Mouse (Mus musculus) limb, embryonic 15.5 days (tissue): ENCODE measurements around the gene Fpr-rs6. TPM values are rescaled to one million over a fixed set of nuclear protein-coding genes. Genes with fewer than 3 reads are reported as not detected.

Source experiments
- ATAC-seq: fragments of 200-750 bp; cut with Nextera tagmentation; 2 replicates; pipeline ENCODE4 v1.8.0; 2017; ENCODE audit warnings: low read depth, moderate TSS enrichment; ENCODE audit not compliant: insufficient number of reproducible peaks, low FRiP score, low TSS enrichment
- H3K27ac ChIP-seq: fragments of 300-500 bp; sonication (generic); 2 replicates; pipeline ENCODE4 v1.5.1; 2015; ENCODE audit warnings: moderate library complexity, mild to moderate bottlenecking, inconsistent platforms
- H3K27me3 ChIP-seq: fragments of 300-500 bp; sonication (generic); 2 replicates; pipeline ENCODE4 v1.6.1; 2015; ENCODE audit warnings: inconsistent platforms
- H3K36me3 ChIP-seq: fragments of 300-500 bp; sonication (generic); 2 replicates; pipeline ENCODE4 v1.6.1; 2015; ENCODE audit warnings: inconsistent platforms
- H3K4me1 ChIP-seq: fragments of 300-500 bp; sonication (generic); 2 replicates; pipeline ENCODE4 v1.6.1; 2015; ENCODE audit warnings: inconsistent platforms
- H3K4me2 ChIP-seq: fragments of 300-500 bp; sonication (generic); 2 replicates; pipeline ENCODE4 v1.6.1; 2015; ENCODE audit warnings: mild to moderate bottlenecking, inconsistent platforms
- H3K4me3 ChIP-seq: fragments of 300-500 bp; sonication (generic); 2 replicates; pipeline ENCODE4 v1.5.1; 2015; ENCODE audit warnings: mild to moderate bottlenecking, inconsistent platforms
- H3K9ac ChIP-seq: fragments of 300-500 bp; sonication (generic); 2 replicates; pipeline ENCODE4 v1.6.1; 2015; ENCODE audit warnings: inconsistent platforms
- H3K9me3 ChIP-seq: fragments of 300-500 bp; sonication (generic); 2 replicates; pipeline ENCODE4 v1.6.1; 2016; ENCODE audit warnings: inconsistent platforms
- polyA plus RNA-seq: library from polyadenylated mRNA; unstranded; fragments of >200 nt; fragmentation: Nextera tagmentation; extraction: Ambion mirVana; gene quantifications from 2 replicates; pipeline ENCODE4 v1.2.1, GENCODE M21; 2015

The Fpr-rs6 gene
- not detected in 2 replicates for polyA plus RNA-seq

DNA sequence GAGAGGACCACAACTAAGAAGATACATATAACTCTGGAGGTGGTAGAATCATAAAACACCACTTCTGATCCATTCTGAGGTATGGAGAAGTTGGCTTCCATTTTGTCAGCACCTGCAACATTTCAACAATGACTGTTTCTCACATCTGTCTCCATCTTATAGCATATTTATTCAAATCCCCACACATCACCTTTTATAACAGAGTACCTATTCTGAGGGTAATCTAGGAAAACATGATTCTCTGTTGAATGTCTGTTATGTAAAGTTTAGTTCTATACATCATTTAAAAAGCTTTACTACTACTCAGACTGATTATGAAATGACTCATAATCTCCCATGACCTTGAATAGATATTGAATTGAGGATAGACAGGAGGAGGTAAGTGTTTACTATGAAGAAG, at the start of gene Fpr-rs6:
TSS of gene Fpr-rs6 (minus strand) at position 101 of the 400 bp plus-strand sequence.
- Histone ChIP-seq H3K4me2 (no peak within 1 kb of the TSS), H3K9me3 (no peaks in the 10 kb centered on the region), H3K36me3 (no peaks in the 10 kb centered on the region), H3K27ac (no peak within 1 kb of the TSS), H3K9ac (no peak within 1 kb of the TSS), H3K27me3 (no peaks in the 10 kb centered on the region), H3K4me1 (no peaks in the 10 kb centered on the region), H3K4me3 (no peak within 1 kb of the TSS)
- ATAC-seq: no peak

Other genes with a start within 250 kb of the Fpr-rs6 start
- not detected in 2 replicates for gene Vmn2r104, start 134.8 kb downstream of the Fpr-rs6 start, polyA plus RNA-seq
- not detected in 2 replicates for gene Fpr-rs7, start 68.9 kb downstream of the Fpr-rs6 start, polyA plus RNA-seq
- gene Vmn2r105, start 52.0 kb upstream of the Fpr-rs6 start, polyA plus RNA-seq: not detected in 2 replicates
- gene Vmn2r106, start 102.5 kb upstream of the Fpr-rs6 start, polyA plus RNA-seq: not detected in 2 replicates
- not detected in 2 replicates for gene Vmn2r107, start 162.1 kb upstream of the Fpr-rs6 start, polyA plus RNA-seq
- gene Vmn1r224, start 231.0 kb upstream of the Fpr-rs6 start, polyA plus RNA-seq: not detected in 2 replicates